Mouse (Mus musculus): ENCODE results near the gene Ephb1.

DNA sequence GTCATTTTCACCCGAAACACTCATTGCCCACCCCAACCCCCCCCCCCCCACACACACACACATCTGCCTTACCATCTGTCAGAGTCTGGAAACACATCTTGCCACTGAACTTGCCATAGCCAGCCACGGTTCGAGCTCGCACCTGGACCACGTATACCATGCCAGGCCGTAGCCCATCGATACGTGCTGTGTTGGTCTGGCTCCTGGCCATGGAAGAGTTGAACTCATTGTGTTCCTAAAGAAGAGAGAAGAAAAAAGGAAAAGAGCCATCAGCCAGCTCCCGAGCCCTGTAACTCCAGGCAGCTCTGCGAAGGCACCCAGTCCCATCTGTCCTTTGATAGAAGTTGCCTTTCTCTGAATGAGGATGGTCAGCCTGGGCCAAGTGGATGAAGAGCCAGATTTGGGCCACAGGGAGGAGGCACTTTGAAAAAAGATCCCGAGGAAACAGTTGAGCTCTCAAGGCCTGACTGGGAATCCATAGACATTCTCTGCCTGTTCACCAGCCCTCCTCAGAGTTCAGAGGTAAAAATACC is 352.8 kb downstream of the Ephb1 start:
- TF ChIP-seq CTCF (IDR thresholded peaks at IDR 0.05; ENCODE audit: insufficient read depth, low read depth, low read length) (no peak), POLR2A (IDR thresholded peaks at IDR 0.05; ENCODE audit: insufficient read depth, low read depth, low read length) (no peak)

Data from olfactory bulb, adult 2 months (tissue).